Mouse (Mus musculus): ENCODE data around the gene Nhsl1.

GRCm38 (mm10) chr10:18423557-18423956 is 104.8 kb downstream of the Nhsl1 start:
- TF ChIP-seq CTCF (IDR thresholded peaks at IDR 0.05) (no peak), EP300 (IDR thresholded peaks at IDR 0.05) (no peak)
